Comparison of ENCODE assay signal across 21 mouse cellular contexts in genomic region chr5:64519036-64519435, GRCm38 (mm10).
A peak's percentile ranks its signal among the peaks of the same experiment; 100 is the strongest.
DNase-seq lines count a peak whose midpoint lies in the region; ATAC-seq and TF ChIP-seq lines count a peak whose summit lies in the region.
"Had no signal": no experiment of that assay in that cellular context is flagged by ENCODE, and none has a peak within 500 bp of the region (broad histone marks: within the 10 kb centered on the region; RNA-seq: fewer than 3 reads in every experiment).

No protein-coding gene starts in this region.

- peaks cover 5% of the 10 kb centered on the region; the same call in 1 of the 2 replicates for H3K4me1 ChIP-seq in kidney, adult 2 months (ENCODE audit: control insufficient read depth, insufficient read depth, low read length)
- 0 out of 2 replicates have a peak, but pooled peaks cover 14% of the 10 kb centered on the region for H3K4me1 ChIP-seq in kidney, embryonic 15.5 days
- H3K4me1 ChIP-seq: liver, embryonic 13.5 days had no signal

- H3K27me3 ChIP-seq in kidney, adult 2 months (replicated peaks; ENCODE audit: control insufficient read depth, insufficient read depth, low read length), result no peaks in the 10 kb centered on the region
- no peaks in the 10 kb centered on the region for H3K27me3 ChIP-seq in kidney, embryonic 15.5 days
- H3K27me3 ChIP-seq: embryonic facial prominence, embryonic 12.5 days; hindbrain, embryonic 13.5 days; limb, embryonic 12.5 days; liver, embryonic 13.5 days; lung, embryonic 15.5 days had no signal

- H3K9me3 ChIP-seq in kidney, embryonic 15.5 days (replicated peaks), result no peaks in the 10 kb centered on the region
- H3K9me3 ChIP-seq: embryonic facial prominence, embryonic 12.5 days; G1E; hindbrain, embryonic 13.5 days; limb, embryonic 12.5 days; liver, embryonic 13.5 days; lung, embryonic 15.5 days had no signal

- H3K4me2 ChIP-seq in kidney, embryonic 15.5 days, result no peak overlapping the region
- H3K4me2 ChIP-seq: embryonic facial prominence, embryonic 12.5 days; hindbrain, embryonic 13.5 days; limb, embryonic 12.5 days; liver, embryonic 13.5 days; lung, embryonic 15.5 days had no signal

- H3K9ac ChIP-seq in kidney, embryonic 15.5 days, result no peak overlapping the region
- H3K9ac ChIP-seq: embryonic facial prominence, embryonic 12.5 days; hindbrain, embryonic 13.5 days; limb, embryonic 12.5 days; liver, embryonic 13.5 days; lung, embryonic 15.5 days had no signal

- 47% methylated on average over 7 of the region's 7 CpGs for WGBS in kidney, adult 2 months
- 58% methylated on average over 7 of the region's 7 CpGs for WGBS in kidney, embryonic 15.5 days

- no peak overlapping the region for H3K4me3 ChIP-seq in kidney, adult 2 months (ENCODE audit: insufficient read depth, low read depth, low read length)
- H3K4me3 ChIP-seq in kidney, embryonic 15.5 days (replicated peaks), result no peak overlapping the region
- H3K4me3 ChIP-seq: embryonic facial prominence, embryonic 12.5 days; hindbrain, embryonic 13.5 days; limb, embryonic 12.5 days; liver, embryonic 13.5 days; lung, embryonic 15.5 days had no signal

- H3K36me3 ChIP-seq in kidney, adult 2 months (ENCODE audit: control insufficient read depth, insufficient read depth, low read length), result no peaks in the 10 kb centered on the region
- no peaks in the 10 kb centered on the region for H3K36me3 ChIP-seq in kidney, embryonic 15.5 days
- H3K36me3 ChIP-seq: embryonic facial prominence, embryonic 12.5 days; G1E; hindbrain, embryonic 13.5 days; limb, embryonic 12.5 days; liver, embryonic 13.5 days; lung, embryonic 15.5 days had no signal

- TF ChIP-seq CTCF in kidney, adult 2 months (conservative IDR thresholded peaks at IDR 0.05; ENCODE audit: insufficient read depth, insufficient read length, low read depth, low read length), result no peak

- peak; percentile 41 for DNase-seq in kidney, adult 2 months
- peak; percentile 35 to 47 for DNase-seq in kidney, postnatal 36 days
- no peak for DNase-seq in right cerebral cortex, postnatal 36 days (ENCODE audit: low spot score in 2 of 2)
- DNase-seq: adrenal gland, postnatal 10 days; cerebellum, adult 11-12 months; cerebellum, postnatal 36 days; gastrocnemius, postnatal 14 days; heart, postnatal 14 days; layer of hippocampus, adult 9-11 months; liver, embryonic 13.5 days had no signal

- no peak for ATAC-seq in kidney, embryonic 15.5 days (replicated peaks; ENCODE audit: low FRiP score)
- ATAC-seq in CD4-positive, CD25-positive, alpha-beta regulatory T cell, adult 4 months, result peak; percentile 51
- peak; percentile 36 for ATAC-seq in activated CD4-positive, CD25-positive, alpha-beta regulatory T cell, adult 4 months
- no peak for ATAC-seq in erythroid progenitor cell, adult 5-6 weeks (replicated peaks; ENCODE audit: low FRiP score, poor library complexity, severe bottlenecking)

- H3K27ac ChIP-seq in kidney, adult 2 months (ENCODE audit: insufficient read depth, low read depth, low read length), result no peak overlapping the region
- no peak overlapping the region for H3K27ac ChIP-seq in kidney, embryonic 15.5 days
- H3K27ac ChIP-seq: embryonic facial prominence, embryonic 12.5 days; hindbrain, embryonic 13.5 days; kidney, postnatal 0 days; limb, embryonic 12.5 days; liver, embryonic 13.5 days; lung, embryonic 15.5 days; stomach, postnatal 0 days had no signal

- no peak for TF ChIP-seq POLR2A in kidney, adult 2 months (IDR thresholded peaks at IDR 0.05; ENCODE audit: low read depth, low read length)

Comparison
In these comparisons a context has a peak if more than half of its experiments do, and no peak if none do; other contexts are left out.
1. DNase-seq: peak in kidney, adult 2 months (single experiment) and kidney, postnatal 36 days (2 of 2); none in right cerebral cortex, postnatal 36 days (0 of 2).
2. ATAC-seq: peak in CD4-positive, CD25-positive, alpha-beta regulatory T cell, adult 4 months (single experiment) and activated CD4-positive, CD25-positive, alpha-beta regulatory T cell, adult 4 months (single experiment); none in kidney, embryonic 15.5 days (single experiment) and erythroid progenitor cell, adult 5-6 weeks (single experiment).